In genomic region chr2:53728693-53729092, GRCm38 (mm10) we compare ENCODE assay signal across 21 mouse cellular contexts.
DNase-seq lines count a peak whose midpoint lies in the region; ATAC-seq and TF ChIP-seq lines count a peak whose summit lies in the region.
"Had no signal": no experiment of that assay in that cellular context is flagged by ENCODE, and none has a peak within 500 bp of the region (broad histone marks: within the 10 kb centered on the region; RNA-seq: fewer than 3 reads in every experiment).

No protein-coding gene starts in this region.

- no peak for DNase-seq in frontal cortex, postnatal 25 days (ENCODE audit: low spot score in 2 of 2)
- DNase-seq in left cerebral cortex, adult 2 months (ENCODE audit: extremely low spot score in 1 of 2, low spot score in 2 of 2), result no peak
- DNase-seq in left cerebral cortex, postnatal 4 days, result no peak
- DNase-seq in left cerebral cortex, adult 9 months (ENCODE audit: low spot score in 2 of 2), result peak; percentile 15 to 36
- DNase-seq in spleen, postnatal 10 days (ENCODE audit: low spot score in 2 of 2), result no peak
- DNase-seq: adrenal gland, postnatal 14 days; cerebellum, adult 2 months; cerebellum, postnatal 10 days; embryo, embryonic 11 days; gastrocnemius, postnatal 36 days; heart, adult 11 months; heart, postnatal 10 days; heart, postnatal 4 days had no signal

- intact Hi-C loops in left cerebral cortex, adult 2 months (cut with DNase I), result loop anchor here (2.0 to 5.0 kb wide), 4 partner anchors 16 to 359 kb away; partner anchors contain the start of gene Rprm
- intact Hi-C loops in left cerebral cortex, postnatal 4 days (cut with DNase I), result no loop called here

- peak overlapping the region; percentile 25 for H3K27ac ChIP-seq in left cerebral cortex, adult 2 months
- H3K27ac ChIP-seq: embryonic facial prominence, embryonic 15.5 days; hindbrain, embryonic 12.5 days had no signal

- ATAC-seq in frontal cortex, adult (ENCODE audit: low TSS enrichment), result peak; percentile 96
- no peak for ATAC-seq in megakaryocyte, adult 5-6 weeks (ENCODE audit: poor library complexity, severe bottlenecking)
- ATAC-seq: activated CD4-positive, CD25-positive, alpha-beta regulatory T cell, adult 4 months; hindbrain, embryonic 16.5 days; inflammation-experienced regulatory T-cells, adult 6 months; Patski had no signal

- no peak overlapping the region for H3K4me3 ChIP-seq in left cerebral cortex, adult 2 months
- H3K4me3 ChIP-seq: embryonic facial prominence, embryonic 15.5 days; hindbrain, embryonic 12.5 days had no signal

- no peak for TF ChIP-seq CTCF in left cerebral cortex, adult 2 months (IDR thresholded peaks at IDR 0.05)

Comparison
In these comparisons a context has a peak if more than half of its experiments do, and no peak if none do; other contexts are left out.
1. DNase-seq: peak in left cerebral cortex, adult 9 months (2 of 2); none in frontal cortex, postnatal 25 days (0 of 2), left cerebral cortex, adult 2 months (0 of 2), left cerebral cortex, postnatal 4 days (single experiment) and spleen, postnatal 10 days (0 of 2).